Mouse (Mus musculus) erythroblast, embryonic 14.5 days (primary cell): Measurements from ENCODE around the gene Fgfr2.

Source experiments
- GATA1 ChIP-seq: IDR thresholded peaks from 2 replicates; pipeline ENCODE4 v1.6.1; 2012; ENCODE audit warnings: low read length, inconsistent platforms, mixed read lengths
- TAL1 ChIP-seq: IDR thresholded peaks from 3 replicates; pipeline ENCODE4 v1.6.1; 2012; ENCODE audit warnings: low read length, inconsistent platforms, mixed read lengths

DNA sequence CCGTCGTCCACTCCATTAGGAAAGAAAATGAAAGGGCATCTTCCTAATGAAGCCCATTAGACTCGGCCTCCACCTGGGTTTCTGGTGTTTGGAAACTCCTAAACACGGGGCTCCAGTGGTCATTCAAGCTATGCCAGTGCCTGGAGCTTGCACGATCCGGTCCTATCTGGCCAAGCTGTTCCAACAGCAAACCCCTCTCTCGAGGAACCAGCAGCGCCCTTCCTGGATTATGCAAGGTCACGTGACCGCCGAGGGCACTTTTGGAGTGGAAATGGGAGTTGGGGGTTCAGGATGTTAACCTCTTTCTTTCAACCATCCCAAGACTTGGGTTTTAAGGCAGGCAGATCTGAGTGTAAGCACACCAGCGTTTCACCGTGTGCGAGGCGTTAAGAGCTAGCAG lies 7.3 kb downstream of the Fgfr2 start:
- TF ChIP-seq GATA1: no peak
- TF ChIP-seq TAL1: no peak
